Mouse (Mus musculus): ENCODE results near the gene Dnah8. TPM values are rescaled to one million over a fixed set of nuclear protein-coding genes. Genes with fewer than 3 reads are reported as not detected.

Gene Dnah8
- polyA plus RNA-seq, 1 experiment, result not detected

DNA sequence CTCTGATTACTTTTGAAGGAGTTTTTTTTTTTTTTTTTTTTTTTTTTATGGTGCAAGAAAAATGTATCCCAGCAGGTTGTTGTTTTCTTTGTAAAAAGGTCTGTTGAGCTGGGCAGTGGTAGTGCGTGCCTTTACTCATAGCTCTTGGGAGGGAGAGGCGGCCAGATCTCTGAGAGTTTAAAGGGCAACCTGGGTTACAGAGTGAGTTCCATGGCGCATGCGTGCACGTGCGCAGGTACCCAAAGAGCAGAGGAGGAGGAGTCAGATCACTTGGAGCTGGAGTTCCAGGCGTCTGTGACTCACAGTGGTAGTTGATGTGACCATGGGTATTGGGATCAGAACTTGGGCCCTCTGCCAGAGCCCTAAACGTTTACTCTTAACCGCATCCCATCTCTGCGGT lies 54.4 kb downstream of the Dnah8 start:
- Histone ChIP-seq H3K36me3 (replicated peaks; ENCODE audit: low read length) (no peaks in the 10 kb centered on the region), H3K4me3 (replicated peaks) (peak overlapping the region; percentile 5), H3K9me3 (peaks cover 45% of the 10 kb centered on the region), H3K4me1 (no peaks in the 10 kb centered on the region), H3K27me3 (replicated peaks) (no peaks in the 10 kb centered on the region)
- TF ChIP-seq FLI1 (IDR thresholded peaks at IDR 0.05; ENCODE audit: low read length), result no peak
- TF ChIP-seq GATA1 (IDR thresholded peaks at IDR 0.05; ENCODE audit: borderline replicate concordance, low read length), result no peak

DNA sequence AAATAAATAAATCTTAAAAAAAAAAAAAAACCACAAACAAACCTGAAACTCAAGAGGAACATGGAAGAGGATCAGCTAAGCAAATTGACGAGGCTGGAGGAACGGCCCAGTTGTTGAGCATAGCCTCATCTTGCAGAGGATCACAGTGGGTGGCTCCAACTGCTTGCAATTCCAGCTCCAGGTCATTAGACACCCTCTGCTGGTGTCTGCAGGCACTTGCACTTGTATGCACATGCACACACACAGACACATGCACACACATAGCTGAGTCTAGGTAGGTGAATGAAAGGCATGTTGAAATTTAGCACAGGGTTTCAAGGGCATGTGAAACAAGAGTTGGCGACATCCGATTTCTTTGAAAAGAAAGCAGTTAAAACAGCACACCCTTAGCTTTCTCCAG lies 55.5 kb downstream of the Dnah8 start:
- Histone ChIP-seq H3K36me3 (replicated peaks; ENCODE audit: low read length) (no peaks in the 10 kb centered on the region), H3K4me3 (replicated peaks) (peak overlapping the region; percentile 3), H3K27me3 (replicated peaks) (no peaks in the 10 kb centered on the region), H3K9me3 (peaks cover 34% of the 10 kb centered on the region), H3K4me1 (no peaks in the 10 kb centered on the region)
- TF ChIP-seq GATA1 (IDR thresholded peaks at IDR 0.05; ENCODE audit: borderline replicate concordance, low read length) (no peak), FLI1 (IDR thresholded peaks at IDR 0.05; ENCODE audit: low read length) (no peak)

DNA sequence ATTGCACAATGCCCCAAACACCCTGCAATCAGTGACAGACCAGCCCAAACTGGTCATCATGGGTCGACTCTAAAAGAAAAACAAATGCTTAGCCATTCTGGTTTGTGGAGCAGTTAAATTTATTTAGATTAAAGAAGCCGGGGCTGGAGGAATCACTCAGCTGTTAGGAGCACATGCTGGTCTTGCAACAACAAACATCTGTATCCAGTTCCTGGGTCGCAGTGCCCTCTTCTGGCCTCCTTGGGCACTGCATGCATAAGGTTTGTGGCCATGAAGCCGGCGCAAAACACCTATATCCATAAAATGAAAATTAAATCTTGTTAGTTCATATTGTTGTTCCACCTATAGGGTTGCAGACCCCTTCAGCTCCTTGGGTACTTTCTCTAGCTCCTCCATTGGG lies 57.5 kb downstream of the Dnah8 start:
- Histone ChIP-seq H3K4me3 (replicated peaks) (no peak overlapping the region), H3K4me1 (no peaks in the 10 kb centered on the region), H3K27me3 (replicated peaks) (no peaks in the 10 kb centered on the region), H3K9me3 (peaks cover 19% of the 10 kb centered on the region), H3K36me3 (replicated peaks; ENCODE audit: low read length) (no peaks in the 10 kb centered on the region)
- no peak for TF ChIP-seq FLI1 (IDR thresholded peaks at IDR 0.05; ENCODE audit: low read length)

DNA sequence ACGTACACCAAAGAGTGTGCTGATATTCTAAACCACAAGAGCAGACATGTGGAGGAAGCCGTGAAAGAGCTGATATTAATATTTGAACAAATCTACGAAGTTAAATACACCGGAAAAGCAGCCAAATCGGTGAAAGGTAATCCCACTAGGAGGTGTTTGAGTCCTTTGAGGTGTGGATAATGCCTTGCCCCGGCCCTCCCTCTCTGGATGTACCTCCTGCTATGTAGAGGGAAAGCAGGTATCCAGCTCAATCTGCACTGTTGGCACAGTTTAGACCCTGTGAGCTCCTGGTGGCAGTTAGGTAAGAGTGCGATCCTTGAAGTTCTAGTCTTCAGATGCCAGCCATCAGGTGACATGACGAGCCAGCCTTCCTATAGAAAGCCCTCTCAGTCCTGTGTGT lies 66.0 kb downstream of the Dnah8 start:
- Histone ChIP-seq H3K4me3 (replicated peaks) (no peak overlapping the region), H3K27me3 (replicated peaks) (no peaks in the 10 kb centered on the region), H3K4me1 (no peaks in the 10 kb centered on the region), H3K36me3 (replicated peaks; ENCODE audit: low read length) (no peaks in the 10 kb centered on the region), H3K9me3 (no peaks in the 10 kb centered on the region)
- TF ChIP-seq FLI1 (IDR thresholded peaks at IDR 0.05; ENCODE audit: low read length) (no peak), GATA1 (IDR thresholded peaks at IDR 0.05; ENCODE audit: borderline replicate concordance, low read length) (no peak)

DNA sequence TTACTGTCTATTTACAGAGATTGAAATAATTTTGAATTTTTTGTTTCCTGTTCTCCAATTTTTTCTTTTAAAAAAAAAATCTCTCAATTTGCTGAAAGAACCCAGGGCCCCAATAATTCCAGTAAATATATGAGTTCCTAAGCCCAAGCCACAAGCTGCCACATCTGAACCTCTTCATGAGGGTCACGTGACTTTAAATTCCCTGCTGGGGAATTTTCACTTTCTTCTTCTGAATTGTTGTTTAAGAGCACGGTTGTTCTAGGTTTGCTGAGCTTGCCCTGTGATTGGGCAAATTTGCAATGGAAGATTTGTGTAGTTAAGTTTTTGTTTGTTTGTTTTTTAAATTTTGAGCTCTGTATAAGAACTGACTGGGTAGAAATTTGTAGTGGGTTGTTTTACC lies 67.3 kb downstream of the Dnah8 start:
- Histone ChIP-seq H3K4me1 (no peaks in the 10 kb centered on the region), H3K9me3 (peaks cover 7% of the 10 kb centered on the region), H3K36me3 (replicated peaks; ENCODE audit: low read length) (no peaks in the 10 kb centered on the region), H3K4me3 (replicated peaks) (no peak overlapping the region), H3K27me3 (replicated peaks) (no peaks in the 10 kb centered on the region)
- TF ChIP-seq FLI1 (IDR thresholded peaks at IDR 0.05; ENCODE audit: low read length) (no peak), GATA1 (IDR thresholded peaks at IDR 0.05; ENCODE audit: borderline replicate concordance, low read length) (no peak)

DNA sequence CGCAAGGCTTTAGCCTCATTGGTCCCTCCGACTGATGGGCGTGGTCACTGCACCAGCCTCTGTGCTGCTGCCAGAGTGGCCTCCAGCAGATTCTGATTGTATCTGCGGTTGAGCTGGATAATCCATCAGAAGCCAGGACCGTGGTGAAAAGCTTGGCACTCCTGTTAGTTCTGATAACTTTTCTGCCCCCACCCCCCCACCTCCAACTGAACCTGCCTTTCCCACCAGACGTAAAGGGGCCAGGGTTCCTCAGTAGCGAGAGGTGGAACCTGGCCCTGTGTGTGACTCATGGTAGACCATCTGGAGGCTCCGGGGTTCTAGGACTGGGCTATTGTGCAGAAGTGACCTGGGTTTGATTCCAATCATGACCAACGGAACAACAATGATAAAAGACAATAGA lies 70.1 kb downstream of the Dnah8 start:
- no peaks in the 10 kb centered on the region for H3K4me1 ChIP-seq
- peaks cover 7% of the 10 kb centered on the region for H3K9me3 ChIP-seq
- H3K27me3 ChIP-seq (replicated peaks), result no peaks in the 10 kb centered on the region
- no peak overlapping the region for H3K4me3 ChIP-seq (replicated peaks)
- H3K36me3 ChIP-seq (replicated peaks; ENCODE audit: low read length), result no peaks in the 10 kb centered on the region
- no peak for TF ChIP-seq GATA1 (IDR thresholded peaks at IDR 0.05; ENCODE audit: borderline replicate concordance, low read length)
- TF ChIP-seq FLI1 (IDR thresholded peaks at IDR 0.05; ENCODE audit: low read length), result no peak

DNA sequence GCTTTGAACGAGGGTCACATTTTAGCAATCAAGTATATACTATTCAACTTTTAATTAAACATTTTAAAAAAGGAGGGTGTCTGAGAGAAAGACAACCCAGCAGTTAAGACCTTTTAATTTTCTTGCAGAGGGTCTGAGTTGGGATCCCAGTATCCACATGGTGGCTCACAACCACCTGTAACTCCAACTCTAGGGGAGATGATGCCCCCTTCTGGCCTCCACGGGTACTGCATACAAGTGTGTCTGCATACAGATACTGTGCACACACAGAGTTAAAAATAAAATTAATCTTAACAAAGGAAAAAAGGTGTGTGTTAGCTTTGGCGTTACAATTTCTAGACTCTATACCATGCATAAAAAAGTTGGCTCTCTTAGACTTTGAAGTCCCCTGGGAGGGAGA lies 90.6 kb downstream of the Dnah8 start:
- TF ChIP-seq GATA1 (IDR thresholded peaks at IDR 0.05; ENCODE audit: borderline replicate concordance, low read length) (no peak), FLI1 (IDR thresholded peaks at IDR 0.05; ENCODE audit: low read length) (no peak)
- H3K4me3 ChIP-seq (replicated peaks), result no peak overlapping the region
- H3K27me3 ChIP-seq (replicated peaks), result no peaks in the 10 kb centered on the region
- H3K36me3 ChIP-seq (replicated peaks; ENCODE audit: low read length), result no peaks in the 10 kb centered on the region
- peaks cover 25% of the 10 kb centered on the region for H3K9me3 ChIP-seq
- H3K4me1 ChIP-seq, result no peaks in the 10 kb centered on the region

DNA sequence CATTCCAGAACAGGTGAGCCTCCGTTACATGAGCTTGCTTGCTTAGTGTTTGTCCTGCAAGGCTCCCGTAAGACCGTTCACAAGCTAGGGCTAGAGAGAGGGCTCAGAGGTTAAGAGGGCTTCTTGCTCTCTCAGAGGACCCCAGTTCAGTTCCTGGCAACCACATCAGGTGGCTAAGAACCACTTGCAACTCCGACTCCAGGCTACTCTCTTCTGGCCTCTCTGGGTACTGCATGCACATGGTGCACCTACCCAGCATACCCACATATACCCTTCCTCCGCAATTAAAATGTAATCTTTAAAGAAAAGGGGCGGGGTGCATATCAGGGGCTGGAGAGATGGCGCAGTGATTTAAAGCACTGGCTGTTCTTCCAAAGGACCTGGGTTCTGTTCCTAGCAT lies 94.0 kb downstream of the Dnah8 start:
- Histone ChIP-seq H3K36me3 (replicated peaks; ENCODE audit: low read length) (no peaks in the 10 kb centered on the region), H3K27me3 (replicated peaks) (no peaks in the 10 kb centered on the region), H3K9me3 (peaks cover 25% of the 10 kb centered on the region), H3K4me1 (no peaks in the 10 kb centered on the region), H3K4me3 (replicated peaks) (no peak overlapping the region)
- TF ChIP-seq GATA1 (IDR thresholded peaks at IDR 0.05; ENCODE audit: borderline replicate concordance, low read length) (no peak), FLI1 (IDR thresholded peaks at IDR 0.05; ENCODE audit: low read length) (no peak)

DNA sequence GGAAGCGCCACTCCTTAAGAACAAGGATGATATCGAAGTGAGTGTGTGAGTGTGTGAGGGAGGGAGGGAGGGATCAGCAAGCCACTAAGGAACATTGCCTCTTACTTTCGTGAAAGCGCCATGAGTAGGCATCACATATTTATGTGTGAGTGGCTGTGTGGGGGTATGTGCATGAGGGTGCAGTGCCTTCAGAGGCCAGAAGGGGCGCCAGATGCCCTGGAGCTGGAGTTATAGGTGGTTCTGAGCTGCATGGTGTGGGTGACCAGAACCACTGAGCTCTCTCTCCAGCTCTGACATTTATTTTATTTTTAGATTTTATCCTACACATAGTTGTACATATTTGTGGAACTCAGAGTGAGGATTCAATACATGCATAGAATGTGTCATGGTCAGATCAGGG lies 94.9 kb downstream of the Dnah8 start:
- Histone ChIP-seq H3K27me3 (replicated peaks) (no peaks in the 10 kb centered on the region), H3K4me3 (replicated peaks) (peak overlapping the region; percentile 26), H3K9me3 (peaks cover 25% of the 10 kb centered on the region), H3K36me3 (replicated peaks; ENCODE audit: low read length) (no peaks in the 10 kb centered on the region), H3K4me1 (no peaks in the 10 kb centered on the region)
- TF ChIP-seq GATA1 (IDR thresholded peaks at IDR 0.05; ENCODE audit: borderline replicate concordance, low read length) (no peak), FLI1 (IDR thresholded peaks at IDR 0.05; ENCODE audit: low read length) (no peak)

DNA sequence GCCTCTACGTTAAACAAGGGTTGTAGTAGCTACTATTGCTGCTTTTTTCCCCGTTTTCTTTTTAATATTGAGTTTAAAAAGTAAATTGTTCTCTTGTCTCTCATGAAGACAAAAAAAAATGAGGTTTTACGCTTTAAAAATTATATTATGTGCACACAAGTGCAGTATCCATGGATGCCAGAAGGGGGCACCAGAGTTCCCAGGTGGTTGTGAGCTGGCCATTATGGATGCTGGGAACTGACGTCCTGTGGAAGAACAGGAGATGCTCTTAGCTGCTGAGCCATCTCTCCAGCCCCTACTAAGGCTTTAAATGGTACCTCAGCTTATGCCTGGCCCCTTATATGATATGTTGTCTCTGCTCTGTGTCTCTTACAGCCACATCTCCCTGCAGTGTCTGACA lies 103.6 kb downstream of the Dnah8 start:
- Histone ChIP-seq H3K36me3 (replicated peaks; ENCODE audit: low read length) (no peaks in the 10 kb centered on the region), H3K9me3 (peaks cover 14% of the 10 kb centered on the region; the same call in 1 of the 2 replicates)

DNA sequence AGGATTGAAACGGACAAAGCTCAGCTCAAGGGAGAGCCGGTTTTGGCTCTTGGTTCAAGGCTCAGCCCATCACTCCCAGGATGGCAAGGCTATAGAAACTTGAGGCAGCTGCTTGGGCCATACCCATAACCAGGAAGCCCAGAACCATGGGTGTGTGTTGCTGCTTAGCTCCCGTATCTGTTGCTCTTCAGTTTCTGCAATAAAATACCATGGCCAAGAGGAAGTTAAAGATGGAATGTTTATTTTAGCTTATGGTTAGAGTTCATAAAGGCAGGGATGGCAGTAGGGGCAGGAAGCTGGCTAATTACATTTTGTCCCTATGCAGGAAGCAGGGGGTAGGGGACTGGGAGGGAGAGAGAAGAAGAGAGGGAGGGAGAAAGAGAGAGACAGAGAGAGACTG lies 108.6 kb downstream of the Dnah8 start:
- Histone ChIP-seq H3K27me3 (replicated peaks) (no peaks in the 10 kb centered on the region), H3K4me1 (no peaks in the 10 kb centered on the region), H3K36me3 (replicated peaks; ENCODE audit: low read length) (no peaks in the 10 kb centered on the region), H3K4me3 (replicated peaks) (no peak overlapping the region), H3K9me3 (peaks cover 35% of the 10 kb centered on the region)
- TF ChIP-seq GATA1 (IDR thresholded peaks at IDR 0.05; ENCODE audit: borderline replicate concordance, low read length), result no peak
- TF ChIP-seq FLI1 (IDR thresholded peaks at IDR 0.05; ENCODE audit: low read length), result no peak

More for the DNA sequence above, 103.6 kb downstream of the Dnah8 start:
- Histone ChIP-seq H3K4me3 (replicated peaks) (no peak overlapping the region), H3K4me1 (no peaks in the 10 kb centered on the region), H3K27me3 (replicated peaks) (no peaks in the 10 kb centered on the region)
- no peak for TF ChIP-seq FLI1 (IDR thresholded peaks at IDR 0.05; ENCODE audit: low read length)
- no peak for TF ChIP-seq GATA1 (IDR thresholded peaks at IDR 0.05; ENCODE audit: borderline replicate concordance, low read length)

Data from megakaryocyte, embryonic 14.5 days (primary cell).